Mouse (Mus musculus) liver, postnatal 0 days (tissue): Measurements from ENCODE around the gene Fermt2. TPM values are rescaled to one million over a fixed set of nuclear protein-coding genes. Genes with fewer than 3 reads are reported as not detected.
A peak's percentile ranks its signal among the peaks of the same experiment; 100 is the strongest.
"Not testable (repeated sequence)": the region's sequence is repeated elsewhere in the genome, so short reads cannot be mapped to it uniquely, and the experiment has no call there.

ENCODE experiments used
- ATAC-seq: fragments of 200-750 bp; cut with Nextera tagmentation; 2 replicates; pipeline ENCODE4 v1.8.0; 2017; ENCODE audit warnings: mild to moderate bottlenecking, moderate library complexity
- DNase-seq: peaks from one replicate; pipeline ENCODE4 v3.0.0-alpha.2; 2016
- H3K27ac ChIP-seq: fragments of 300-500 bp; sonication (generic); 2 replicates; pipeline ENCODE4 v1.5.1; 2014; ENCODE audit warnings: antibody characterized with exemption, moderate library complexity, mild to moderate bottlenecking, low read depth
- H3K27me3 ChIP-seq: fragments of 300-500 bp; sonication (generic); 2 replicates; pipeline ENCODE4 v1.6.1; 2014; ENCODE audit warnings: low read length, control low read depth, mixed read lengths; ENCODE audit not compliant: insufficient read depth
- H3K36me3 ChIP-seq: fragments of 300-500 bp; sonication (generic); replicated peaks from 2 replicates; pipeline ENCODE4 v1.6.1; 2014; ENCODE audit warnings: mild to moderate bottlenecking, control low read depth, low read length, moderate library complexity, mixed read lengths; ENCODE audit not compliant: insufficient read depth
- H3K4me1 ChIP-seq: fragments of 300-500 bp; sonication (generic); 2 replicates; pipeline ENCODE4 v1.6.1; 2014; ENCODE audit warnings: antibody characterized with exemption, mild to moderate bottlenecking, control low read depth; ENCODE audit not compliant: insufficient read depth
- H3K4me2 ChIP-seq: fragments of 300-500 bp; sonication (generic); 2 replicates; pipeline ENCODE4 v1.6.1; 2014; ENCODE audit warnings: low read depth, mild to moderate bottlenecking, low read length, moderate library complexity, mixed read lengths
- H3K4me3 ChIP-seq: fragments of 300-500 bp; sonication (generic); 2 replicates; pipeline ENCODE4 v1.5.1; 2014; ENCODE audit warnings: low read depth, low read length
- H3K9ac ChIP-seq: fragments of 300-500 bp; sonication (generic); replicated peaks from 2 replicates; pipeline ENCODE4 v1.6.1; 2014; ENCODE audit warnings: mild to moderate bottlenecking, moderate library complexity
- H3K9me3 ChIP-seq: fragments of 300-500 bp; sonication (generic); 2 replicates; pipeline ENCODE4 v1.6.1; 2016; ENCODE audit warnings: mild to moderate bottlenecking, control low read depth, low read length, mixed read lengths
- CTCF ChIP-seq: sonication (generic); IDR thresholded peaks from 2 replicates; pipeline ENCODE4 v1.5.1; 2016; ENCODE audit warnings: antibody characterized with exemption, low read depth
- EP300 ChIP-seq: IDR thresholded peaks from 2 replicates; pipeline ENCODE4 v1.6.1; 2016; ENCODE audit warnings: antibody characterized with exemption, low read depth, mild to moderate bottlenecking
- WGBS: fragments of 180-500 bp; shearing (Covaris S2); extraction: QIAGEN DNeasy Blood & Tissue Kit; methylation state at CpG from one replicate; pipeline ENCODE4 v1.1.7; 2014; ENCODE audit not compliant: insufficient replicate concordance; 5-methylcytosine and 5-hydroxymethylcytosine counted together
- polyA plus RNA-seq: library from polyadenylated mRNA; unstranded; fragments of >200 nt; fragmentation: Nextera tagmentation; extraction: Ambion mirVana; gene quantifications from 2 replicates; pipeline ENCODE4 v1.2.1, GENCODE M21; 2015

Gene Fermt2
- polyA plus RNA-seq, 1 experiment from 2014 or later: 76.8 TPM

DNA sequence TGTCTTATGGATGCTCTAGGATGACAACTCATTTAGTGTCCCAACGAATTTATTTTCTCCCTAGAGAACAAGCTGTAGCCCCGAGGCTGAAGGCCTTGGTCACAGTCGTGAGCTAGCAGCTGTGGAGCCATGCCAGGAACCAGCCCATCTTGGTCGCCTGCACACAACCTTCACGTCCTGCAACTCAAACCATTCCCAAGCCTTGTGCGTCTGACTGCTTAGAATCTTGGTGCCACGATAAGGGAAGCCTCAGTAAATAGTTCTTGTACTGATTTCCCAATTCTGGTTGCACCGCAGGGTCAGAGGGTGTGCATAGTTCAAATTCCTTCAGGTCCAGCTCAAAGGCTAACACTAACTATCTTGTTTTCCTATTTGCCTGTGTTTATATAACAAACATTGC lies 52.3 kb downstream of the Fermt2 start:
- ATAC-seq (peak; percentile 78), DNase-seq (peak; percentile 44)
- H3K27ac ChIP-seq: peak overlapping the region; percentile 64
- WGBS: 49% methylated on average over 8 of the region's 8 CpGs
- H3K36me3 ChIP-seq: peaks cover 7% of the 10 kb centered on the region; the same call in 1 of the 2 replicates
- H3K9ac ChIP-seq: no peak overlapping the region
- TF ChIP-seq EP300 (peak; percentile 68; the same call in 1 of the 2 replicates), CTCF (no peak)
- peak overlapping the region; percentile 46; the same call in 1 of the 2 replicates for H3K4me2 ChIP-seq
- no peaks in the 10 kb centered on the region for H3K27me3 ChIP-seq
- H3K4me3 ChIP-seq: 0 out of 2 replicates have a peak overlapping the region, but pooled peaks have one; percentile 3
- no peaks in the 10 kb centered on the region for H3K9me3 ChIP-seq
- peaks cover 4% of the 10 kb centered on the region; the same call in 1 of the 2 replicates for H3K4me1 ChIP-seq

DNA sequence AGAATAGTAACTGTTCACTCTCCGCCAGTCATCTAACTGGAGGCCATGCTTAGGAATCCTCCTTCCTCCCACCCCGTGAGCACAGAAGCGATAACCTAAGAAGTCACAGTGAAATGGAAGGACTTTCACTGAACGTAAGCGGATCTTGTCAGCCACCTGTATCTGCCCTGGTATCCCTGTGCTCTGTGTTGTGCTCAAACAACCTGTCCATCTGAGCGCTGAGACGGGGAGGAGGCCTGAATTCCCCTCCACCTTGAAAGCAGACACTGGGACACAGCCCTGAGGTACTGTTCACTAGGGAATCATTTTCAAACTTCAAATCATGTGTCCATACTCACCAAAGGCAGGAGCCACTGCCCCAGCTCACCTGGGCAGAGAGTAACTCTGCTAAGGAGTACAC lies 52.9 kb downstream of the Fermt2 start:
- no peak for ATAC-seq
- no peak for TF ChIP-seq CTCF
- TF ChIP-seq EP300: no peak
- H3K9me3 ChIP-seq: no peaks in the 10 kb centered on the region
- peak overlapping the region; percentile 46; the same call in 1 of the 2 replicates for H3K4me2 ChIP-seq
- H3K27ac ChIP-seq: peak overlapping the region; percentile 64
- H3K36me3 ChIP-seq: peaks cover 7% of the 10 kb centered on the region; the same call in 1 of the 2 replicates
- no peaks in the 10 kb centered on the region for H3K27me3 ChIP-seq
- no peak overlapping the region for H3K9ac ChIP-seq
- 75% methylated on average over 7 of the region's 7 CpGs for WGBS
- H3K4me3 ChIP-seq: no peak overlapping the region
- H3K4me1 ChIP-seq: peaks cover 4% of the 10 kb centered on the region; the same call in 1 of the 2 replicates
- DNase-seq: no peak

DNA sequence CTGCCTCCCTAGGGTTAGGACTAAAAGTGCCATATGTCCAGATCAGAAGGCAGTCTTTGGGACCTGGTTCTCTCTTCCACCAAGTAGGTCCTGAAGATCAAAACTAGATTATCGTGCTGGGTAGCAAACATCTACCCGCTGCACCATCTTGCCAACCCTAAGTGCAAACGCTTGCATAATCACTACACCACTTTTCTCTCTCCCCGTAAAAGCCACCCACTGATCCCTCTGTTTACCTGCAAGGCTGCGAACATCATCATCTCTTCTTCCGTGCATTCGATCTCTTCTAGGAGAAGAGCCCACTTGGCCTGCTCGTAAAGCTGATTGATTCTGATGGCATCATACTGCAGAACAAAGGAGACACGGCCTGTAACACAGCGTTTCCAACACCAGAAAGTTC lies 57.4 kb downstream of the Fermt2 start:
- H3K4me2 ChIP-seq: no peak overlapping the region
- no peak overlapping the region for H3K9ac ChIP-seq
- H3K4me3 ChIP-seq: no peak overlapping the region
- WGBS: 64% methylated on average over 10 of the region's 10 CpGs
- ATAC-seq: no peak
- no peaks in the 10 kb centered on the region for H3K27me3 ChIP-seq
- DNase-seq: no peak
- no peak for TF ChIP-seq EP300
- TF ChIP-seq CTCF: no peak
- H3K27ac ChIP-seq: no peak overlapping the region; the same call in 1 of the 2 replicates
- peaks cover 4% of the 10 kb centered on the region; the same call in 1 of the 2 replicates for H3K4me1 ChIP-seq
- H3K9me3 ChIP-seq: no peaks in the 10 kb centered on the region
- H3K36me3 ChIP-seq: peaks cover 11% of the 10 kb centered on the region

DNA sequence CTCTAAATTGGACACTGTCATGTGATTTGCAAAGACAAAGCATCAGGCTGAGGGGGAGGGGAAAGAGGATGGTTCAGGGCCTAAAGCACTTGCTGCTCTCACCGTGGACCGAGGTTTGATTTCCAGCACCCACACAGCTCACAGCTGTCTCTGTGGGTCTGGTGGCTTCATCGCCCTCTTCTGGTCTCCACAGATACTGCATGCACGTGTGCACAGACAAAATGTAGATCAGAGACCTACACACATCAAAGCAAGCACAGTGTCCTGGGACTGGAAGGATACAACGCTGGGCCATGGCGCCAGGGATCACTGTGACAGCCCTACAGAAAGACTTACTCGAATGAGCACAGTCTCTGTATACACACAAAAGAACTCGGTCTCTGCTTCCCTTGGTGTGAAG lies 60.5 kb downstream of the Fermt2 start:
- Histone ChIP-seq H3K27me3 (no peaks in the 10 kb centered on the region), H3K9me3 (no peaks in the 10 kb centered on the region), H3K27ac (no peak overlapping the region), H3K9ac (no peak overlapping the region), H3K4me2 (no peak overlapping the region), H3K36me3 (peaks cover 17% of the 10 kb centered on the region), H3K4me1 (no peaks in the 10 kb centered on the region), H3K4me3 (no peak overlapping the region)
- TF ChIP-seq CTCF (peak; percentile 38; the same call in 1 of the 2 replicates), EP300 (no peak)
- no peak for ATAC-seq
- 88% methylated on average over 8 of the region's 8 CpGs for WGBS
- no peak for DNase-seq

DNA sequence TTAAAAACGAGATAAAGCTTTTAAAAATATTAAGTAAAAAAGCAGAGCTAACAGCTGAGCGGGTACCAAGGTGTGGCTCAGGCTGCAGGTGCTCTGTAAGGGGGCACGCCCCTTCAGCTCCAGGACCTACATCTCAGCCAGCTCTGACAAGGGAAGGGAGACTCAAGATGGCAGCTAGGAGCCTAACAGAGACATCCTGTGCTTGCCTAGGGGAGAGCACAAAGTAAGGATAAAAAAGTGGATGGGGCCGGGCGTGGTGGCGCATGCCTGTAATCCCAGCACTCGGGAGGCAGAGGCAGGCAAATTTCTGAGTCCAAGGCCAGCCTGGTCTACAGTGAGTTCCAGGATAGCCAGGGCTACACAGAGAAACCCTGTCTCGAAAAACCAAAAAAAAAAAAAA lies 63.5 kb downstream of the Fermt2 start:
- not testable (repeated sequence) for ATAC-seq, H3K9ac ChIP-seq, H3K4me2 ChIP-seq, H3K27me3 ChIP-seq, H3K4me1 ChIP-seq, H3K27ac ChIP-seq, H3K4me3 ChIP-seq, DNase-seq, H3K9me3 ChIP-seq
- WGBS: 77% methylated on average over 7 of the region's 8 CpGs
- H3K36me3 ChIP-seq: peaks cover 25% of the 10 kb centered on the region

DNA sequence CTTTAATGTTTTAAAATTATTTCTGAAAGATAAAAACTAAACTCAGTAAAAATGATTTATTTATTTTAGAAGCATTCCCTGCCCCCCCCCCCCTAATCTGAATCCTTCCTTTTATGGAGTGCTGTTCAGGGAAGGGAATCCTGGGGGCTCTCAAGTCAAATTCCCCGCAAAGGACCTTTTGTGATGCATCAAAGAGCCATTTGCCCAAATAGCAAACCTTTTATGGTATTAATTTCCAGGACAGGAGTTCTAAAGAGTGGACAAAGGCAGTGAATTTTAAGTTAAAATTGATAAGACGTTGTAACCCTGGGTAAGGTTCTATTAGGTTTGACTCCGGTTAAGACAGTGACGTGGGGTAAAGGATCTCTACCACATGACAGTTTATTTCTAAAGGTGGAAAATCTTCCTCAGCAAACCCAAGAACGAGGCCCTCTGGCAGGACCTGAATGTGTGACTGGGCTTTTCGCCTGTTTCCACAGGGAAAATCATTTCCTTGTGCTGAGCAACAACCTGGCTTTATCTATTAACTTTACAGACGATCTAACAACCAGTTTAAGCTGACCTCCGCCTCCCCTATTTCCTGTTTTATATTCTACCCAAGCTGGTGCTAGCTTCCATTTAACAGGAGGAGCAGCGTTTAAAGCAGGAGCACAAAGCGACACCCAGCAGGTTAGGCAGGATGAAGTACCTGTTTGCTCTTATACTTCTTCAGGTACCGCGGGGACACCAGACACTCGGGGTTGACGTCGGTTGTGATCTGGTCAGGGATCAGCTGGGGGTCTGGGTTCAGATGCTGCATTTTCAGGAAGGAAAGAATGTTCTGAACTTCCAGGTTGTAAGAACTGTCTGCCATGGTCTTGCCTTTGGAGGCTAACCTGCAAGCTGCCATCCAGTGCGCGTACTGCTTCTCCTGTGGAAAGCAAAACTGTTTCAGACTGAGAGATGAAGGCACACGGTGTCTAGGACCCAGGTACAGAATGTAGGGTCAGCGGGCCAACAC lies 65.6 kb downstream of the Fermt2 start:
- H3K36me3 ChIP-seq: peaks cover 31% of the 10 kb centered on the region

More for the DNA sequence above, 65.6 kb downstream of the Fermt2 start:
- DNase-seq: no peak
- no peak for ATAC-seq
- Histone ChIP-seq H3K9ac (no peak overlapping the region), H3K4me2 (no peak overlapping the region), H3K4me1 (no peaks in the 10 kb centered on the region), H3K4me3 (no peak overlapping the region), H3K9me3 (no peaks in the 10 kb centered on the region), H3K27ac (peak overlapping the region; percentile 12; the same call in 1 of the 2 replicates), H3K27me3 (no peaks in the 10 kb centered on the region)
- TF ChIP-seq CTCF (no peak), EP300 (no peak)
- WGBS: 71% methylated on average over 19 of the region's 19 CpGs
